Mouse (Mus musculus): ENCODE results near the gene Sugp2.

The Sugp2 gene

DNA sequence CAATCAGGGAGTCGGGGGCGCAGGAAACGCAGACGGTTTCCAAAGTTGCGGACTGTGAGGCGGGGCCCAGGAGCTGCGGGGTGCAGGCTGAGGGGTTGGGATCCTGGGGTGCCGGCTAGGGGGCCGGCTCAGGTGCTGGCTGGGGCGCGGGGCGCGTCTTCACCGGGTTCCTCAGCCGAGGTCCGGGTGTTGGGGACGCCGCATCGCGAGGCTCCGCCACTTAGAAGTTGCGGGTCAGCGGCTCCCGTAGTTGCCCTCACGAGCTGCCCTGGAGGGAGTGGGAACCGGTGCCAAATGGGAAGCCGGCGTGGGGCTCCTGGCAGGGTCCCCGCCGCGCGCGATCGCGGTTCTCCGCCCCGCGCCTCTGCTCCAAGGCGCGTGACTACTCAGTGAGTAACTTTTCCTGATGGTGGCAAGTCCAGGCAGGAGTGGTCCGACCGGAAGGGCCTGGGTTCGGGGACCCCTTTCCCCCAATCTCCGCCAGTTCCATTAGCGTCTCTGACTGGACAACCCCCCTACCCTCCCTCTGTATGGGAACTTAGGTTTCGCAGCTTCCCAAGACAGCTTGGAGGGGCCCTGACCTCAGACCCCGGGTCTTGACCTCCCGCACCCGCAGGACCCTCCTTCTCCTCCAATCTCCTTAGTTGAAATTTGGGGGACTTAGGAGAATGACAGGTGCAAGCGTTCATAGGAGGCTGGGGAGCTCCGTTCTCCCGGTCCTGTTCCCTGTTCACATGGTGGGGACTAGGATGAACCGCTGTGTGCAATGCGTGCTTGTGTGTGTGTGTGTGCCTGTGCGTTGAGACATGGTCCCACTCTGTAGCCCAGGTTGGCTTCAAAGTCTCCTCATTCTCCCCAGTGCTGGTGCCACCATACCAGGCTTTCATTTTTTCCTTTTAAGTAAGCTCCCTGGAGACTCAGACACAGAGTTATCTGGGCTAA is 49.4 kb downstream of the Sugp2 start:
- DNase-seq (ENCODE audit: low spot score), result peak; percentile 19

DNA sequence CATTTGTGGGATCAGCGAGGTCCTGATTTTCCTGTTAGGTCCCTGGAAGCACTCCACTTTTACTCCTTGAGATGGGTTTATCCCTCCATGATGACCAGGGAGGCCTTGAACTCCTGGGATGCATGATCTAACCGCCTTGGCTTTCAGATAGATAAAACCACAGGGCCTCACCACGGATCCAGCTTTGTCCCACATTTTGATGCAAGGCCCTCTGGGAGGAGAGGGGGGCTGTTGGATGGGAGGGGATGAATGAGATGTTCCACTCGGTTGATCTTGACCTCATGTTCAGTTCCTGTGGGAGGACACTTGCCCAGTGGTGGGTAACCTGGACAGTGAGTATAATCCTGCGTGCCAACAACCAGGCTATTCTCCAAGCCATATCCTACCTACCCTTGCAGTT is 50.4 kb downstream of the Sugp2 start:
- DNase-seq (ENCODE audit: low spot score), result no peak

DNA sequence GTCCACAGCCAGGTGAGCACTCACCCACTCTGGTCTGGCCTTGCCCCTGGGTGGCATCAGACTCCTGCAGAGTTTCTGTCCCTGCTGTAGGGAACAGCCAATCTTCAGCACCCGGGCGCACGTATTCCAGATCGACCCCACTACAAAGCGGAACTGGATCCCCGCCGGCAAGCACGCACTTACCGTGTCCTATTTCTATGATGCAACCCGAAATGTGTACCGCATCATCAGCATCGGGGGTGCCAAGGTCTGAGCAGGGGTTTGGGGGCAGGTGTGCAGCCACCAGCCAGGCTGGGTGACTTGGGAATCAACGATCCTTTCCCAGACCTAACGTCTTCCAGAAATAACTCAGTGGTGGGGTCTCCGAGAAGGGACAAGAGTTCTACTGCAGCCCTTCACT is 51.3 kb downstream of the Sugp2 start:
- no peak for DNase-seq (ENCODE audit: low spot score)

DNA sequence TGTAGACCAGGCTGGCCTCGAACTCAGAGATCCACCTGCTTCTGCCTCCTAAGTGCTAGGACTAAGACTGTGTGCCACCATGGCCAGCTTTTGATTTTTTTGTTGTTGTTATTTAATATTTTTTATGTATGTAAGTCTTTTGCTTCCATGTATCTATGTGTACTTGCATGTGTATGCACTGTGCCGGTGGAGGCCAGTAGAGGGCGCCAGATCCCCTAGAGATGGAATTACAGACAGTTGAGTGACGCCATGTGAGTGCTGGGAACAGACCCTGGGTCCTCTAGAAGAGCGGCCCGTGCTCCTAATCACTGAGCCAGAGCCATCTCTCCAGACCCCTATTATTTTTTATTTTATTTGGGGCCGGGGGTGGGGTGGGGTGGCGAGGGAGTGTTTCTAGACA is 52.7 kb downstream of the Sugp2 start:
- no peak for DNase-seq (ENCODE audit: low spot score)

DNA sequence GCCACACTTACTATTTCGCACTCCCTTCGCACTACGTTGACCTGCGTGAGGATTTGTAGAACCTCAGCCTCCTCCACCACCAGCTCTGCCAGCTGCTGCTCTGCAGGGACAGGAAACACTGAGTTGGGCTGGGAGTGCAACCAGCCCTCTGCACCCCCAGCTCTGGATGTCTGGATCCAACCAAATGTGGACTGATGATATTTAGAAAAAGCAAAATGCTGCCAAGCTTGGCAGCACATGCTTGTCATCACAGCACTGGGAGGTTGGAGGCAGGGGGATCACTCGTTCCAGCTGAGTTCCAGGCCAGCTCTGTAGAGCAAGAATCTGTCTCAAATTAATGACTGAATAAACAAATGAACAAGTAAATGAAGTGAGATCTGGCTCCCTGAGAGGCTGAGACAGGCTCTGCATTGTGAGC is 60.0 kb downstream of the Sugp2 start:
- no peak for DNase-seq (ENCODE audit: low spot score)

DNA sequence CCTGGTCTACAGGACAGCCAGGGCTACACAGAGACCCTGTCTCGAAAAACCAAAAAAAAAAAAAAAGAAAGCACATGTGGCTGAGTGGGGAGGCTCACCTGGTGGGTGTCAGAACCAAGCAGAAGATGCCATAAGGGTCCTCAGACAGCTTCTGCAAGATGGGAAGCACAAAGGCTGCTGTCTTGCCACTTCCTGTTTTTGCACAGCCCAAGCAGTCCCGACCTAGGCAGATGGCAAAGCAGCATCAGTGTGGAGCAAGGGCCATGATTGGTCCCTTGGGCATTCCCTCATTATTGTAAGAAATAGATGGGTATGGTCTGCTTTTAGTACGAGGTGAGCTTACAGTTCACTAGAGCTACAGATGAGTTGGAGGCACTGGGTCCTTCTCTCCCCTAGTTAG is 66.9 kb downstream of the Sugp2 start:
- no peak for DNase-seq (ENCODE audit: low spot score)

DNA sequence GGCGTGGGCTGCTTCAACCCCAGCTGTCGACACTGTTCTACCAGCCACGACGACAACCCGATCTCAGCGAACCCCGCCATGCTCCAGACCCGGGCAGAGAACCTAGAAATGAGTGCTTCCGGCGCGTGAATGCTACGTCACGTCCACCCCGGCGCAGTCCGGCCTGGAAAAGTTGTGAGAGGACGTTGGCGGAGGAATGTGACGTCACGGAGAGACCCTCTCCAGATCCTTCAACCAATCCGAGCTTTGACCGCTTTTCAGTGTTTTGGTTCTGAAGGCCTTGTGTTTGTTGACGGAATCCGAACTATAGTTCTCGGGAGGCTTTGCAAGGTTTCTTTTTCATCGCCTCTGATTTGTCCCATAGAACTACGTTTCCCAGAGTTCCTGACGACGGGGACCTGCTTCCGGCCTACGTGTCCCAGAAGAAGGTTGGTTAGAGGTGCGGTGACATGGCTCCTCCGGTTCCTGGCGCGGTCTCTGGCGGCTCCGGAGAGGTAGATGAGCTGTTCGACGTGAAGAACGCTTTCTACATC is 68.4 kb downstream of the Sugp2 start, which contains the start of the genes Ddx49 and Cope:
TSS of gene Ddx49 (minus strand) at position 132 of the 533 bp plus-strand sequence.
TSS of gene Cope (plus strand) at position 161 of the 533 bp plus-strand sequence.
- peak; percentile 95 for DNase-seq (ENCODE audit: low spot score)

DNA sequence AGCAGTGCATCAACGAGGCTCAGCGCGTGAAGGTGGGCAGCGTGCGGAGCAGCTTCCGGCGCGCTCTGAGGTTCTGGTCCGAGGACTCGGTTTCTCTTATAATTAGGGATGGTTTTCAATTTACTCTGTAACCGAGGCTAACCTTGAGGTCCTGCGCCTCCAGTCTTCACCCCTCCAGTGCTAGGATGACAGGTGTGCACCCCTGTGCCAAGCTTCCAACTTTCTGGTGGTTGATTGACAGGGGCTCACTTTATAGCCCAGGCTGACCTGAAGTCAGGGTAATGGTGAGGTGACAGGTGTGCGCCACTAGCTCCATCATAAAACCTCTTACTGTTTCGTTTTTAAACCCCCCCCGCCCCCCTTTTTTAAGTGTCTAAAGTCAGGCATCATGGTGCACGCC is 68.9 kb downstream of the Sugp2 start:
- no peak for DNase-seq (ENCODE audit: low spot score)

DNA sequence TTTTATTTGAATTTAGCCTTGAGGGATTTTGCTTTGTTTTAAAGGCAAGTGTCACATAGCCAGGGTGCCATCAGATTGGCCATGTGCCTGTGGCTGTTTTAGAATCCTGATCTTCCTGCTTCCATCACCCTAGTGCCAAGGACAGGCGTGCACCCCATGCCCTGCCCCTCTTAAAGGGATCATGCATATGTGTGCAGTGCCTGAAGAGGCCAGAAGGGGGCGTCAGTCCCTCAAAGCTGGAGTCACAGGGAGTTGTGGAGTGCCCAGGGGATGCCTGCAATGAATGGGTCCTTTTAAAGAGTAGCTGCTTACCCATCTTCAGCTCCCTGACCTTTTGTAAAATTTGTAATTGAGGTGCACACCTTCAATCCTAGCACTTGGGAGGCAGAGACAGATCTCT is 75.3 kb downstream of the Sugp2 start:
- DNase-seq (ENCODE audit: low spot score), result peak; percentile 63

DNA sequence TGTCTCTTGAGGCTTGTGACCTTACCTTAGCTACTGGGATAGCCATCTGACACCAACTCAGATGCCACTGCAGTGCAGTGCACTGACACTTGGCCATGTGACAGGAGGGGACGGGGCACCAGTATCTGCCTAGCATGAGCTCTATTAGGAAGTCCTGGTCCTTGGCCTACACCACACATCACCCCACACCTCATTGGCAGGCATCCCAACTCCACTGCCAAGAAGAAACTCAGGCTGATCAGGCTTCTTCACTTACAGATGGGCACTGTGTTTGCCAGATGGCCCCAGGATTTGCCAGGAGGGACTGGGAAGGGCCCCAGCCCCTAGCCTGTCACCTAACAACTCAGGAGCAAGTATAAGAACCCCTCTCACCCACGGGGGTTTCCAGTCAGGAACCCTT is 79.4 kb downstream of the Sugp2 start:
- no peak for DNase-seq (ENCODE audit: low spot score)

DNA sequence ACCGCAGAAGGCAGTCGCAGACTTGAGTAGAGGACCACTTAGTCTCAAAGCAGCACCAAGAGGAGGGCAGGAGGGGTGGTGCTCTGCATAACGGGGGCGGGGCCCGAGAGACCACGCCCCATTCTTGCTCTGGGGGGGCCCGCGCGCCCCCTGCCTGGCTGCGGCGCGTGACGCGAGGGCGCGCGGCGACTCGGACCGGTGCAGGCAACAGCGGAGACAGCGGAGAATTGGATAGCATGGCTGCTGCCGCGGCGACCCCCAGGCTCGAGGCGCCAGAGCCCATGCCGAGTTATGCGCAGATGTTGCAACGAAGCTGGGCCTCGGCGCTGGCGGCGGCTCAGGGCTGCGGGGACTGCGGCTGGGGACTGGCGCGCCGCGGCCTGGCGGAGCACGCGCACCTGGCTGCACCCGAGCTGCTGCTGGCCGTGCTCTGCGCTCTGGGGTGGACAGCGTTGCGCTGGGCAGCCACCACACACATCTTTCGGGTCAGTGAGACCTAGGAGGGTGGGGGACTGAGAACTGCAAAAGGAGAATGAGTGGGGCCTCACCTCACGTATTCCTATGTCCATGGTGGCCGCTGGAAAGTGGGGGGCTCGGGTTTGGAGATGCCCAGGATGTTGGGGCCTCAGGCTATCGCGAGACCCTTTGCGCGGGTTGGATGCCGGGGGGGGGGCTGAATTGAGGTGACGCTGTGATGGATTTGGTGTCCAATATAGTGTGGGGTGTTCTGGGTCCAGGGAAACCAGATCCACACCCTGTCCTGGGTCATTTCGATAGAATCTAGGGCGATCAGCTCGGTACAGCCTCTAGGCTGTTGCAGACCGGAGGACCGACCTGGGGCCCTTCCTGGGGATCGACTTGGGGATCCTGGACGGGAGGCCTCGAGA is 81.8 kb downstream of the Sugp2 start, which contains the start of gene Cers1:
TSS of gene Cers1 (plus strand) at position 152 of the 887 bp plus-strand sequence.
- peak; percentile 77 for DNase-seq (ENCODE audit: low spot score)

DNA sequence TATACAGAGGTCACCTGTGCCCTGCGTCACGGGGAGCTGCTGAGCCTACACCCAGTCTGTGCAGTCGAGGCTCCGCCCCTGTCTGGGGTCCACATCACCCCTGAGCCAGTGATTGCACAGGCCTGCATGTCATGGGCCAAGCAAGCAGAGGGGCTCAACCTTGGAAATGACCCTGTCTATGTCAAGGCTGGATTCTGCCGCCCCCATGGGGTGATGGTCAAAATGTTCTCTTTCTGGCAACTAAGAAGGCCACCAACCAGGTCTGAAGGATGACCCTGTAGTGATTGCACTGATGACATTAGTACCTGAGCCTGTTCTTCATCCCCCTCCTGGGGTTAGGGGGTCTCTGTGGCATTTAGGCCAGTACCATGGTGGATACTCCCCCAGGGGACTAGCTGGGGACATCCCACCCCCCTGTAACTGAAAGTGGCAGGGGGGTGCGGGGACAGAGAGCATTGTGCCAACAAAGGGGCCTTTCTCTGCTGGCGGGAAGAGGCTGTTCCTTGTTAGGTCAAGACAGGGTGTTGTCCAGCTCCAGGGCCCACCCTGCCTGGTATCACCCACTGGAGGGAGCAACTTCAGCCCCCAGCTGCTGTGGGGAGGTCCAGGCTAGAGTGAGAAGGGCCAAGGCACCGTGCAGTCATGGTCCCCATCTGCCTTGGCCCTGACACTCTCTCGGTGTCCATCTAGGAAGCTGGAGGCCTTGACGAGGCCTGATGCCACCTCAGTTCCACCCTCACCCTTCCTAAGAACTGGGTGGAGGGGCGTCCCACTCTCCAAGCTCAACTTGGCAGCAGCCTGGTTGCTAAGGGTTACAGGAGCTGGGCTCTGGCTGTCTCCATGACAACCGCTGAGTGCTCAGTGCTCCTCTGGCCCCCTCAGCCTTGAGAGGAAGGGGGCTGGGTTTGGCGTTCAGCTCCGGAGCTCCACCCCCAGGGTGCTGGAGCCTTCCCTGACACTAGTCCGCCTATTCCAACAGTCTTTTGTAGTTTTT is 82.8 kb downstream of the Sugp2 start:
- peak; percentile 95 for DNase-seq (ENCODE audit: low spot score)

DNA sequence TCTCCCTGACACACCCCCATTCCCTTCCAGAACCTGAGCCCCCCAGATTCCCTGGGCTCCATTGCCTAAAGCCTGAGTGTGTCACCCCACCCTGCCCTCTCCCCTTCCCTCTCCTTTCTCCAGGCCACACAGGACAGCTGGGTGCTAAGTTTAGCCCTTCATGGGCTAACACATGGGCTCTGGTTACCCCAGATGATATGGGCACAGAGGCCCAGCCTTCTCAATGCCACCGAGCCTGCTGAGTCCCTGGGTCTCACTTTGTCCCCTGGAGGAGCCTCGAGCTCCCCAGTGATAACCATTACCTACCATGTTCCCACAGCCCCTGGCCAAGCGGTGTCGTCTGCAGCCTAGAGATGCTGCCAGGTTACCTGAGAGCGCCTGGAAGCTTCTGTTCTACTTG is 83.8 kb downstream of the Sugp2 start:
- no peak for DNase-seq (ENCODE audit: low spot score)

DNA sequence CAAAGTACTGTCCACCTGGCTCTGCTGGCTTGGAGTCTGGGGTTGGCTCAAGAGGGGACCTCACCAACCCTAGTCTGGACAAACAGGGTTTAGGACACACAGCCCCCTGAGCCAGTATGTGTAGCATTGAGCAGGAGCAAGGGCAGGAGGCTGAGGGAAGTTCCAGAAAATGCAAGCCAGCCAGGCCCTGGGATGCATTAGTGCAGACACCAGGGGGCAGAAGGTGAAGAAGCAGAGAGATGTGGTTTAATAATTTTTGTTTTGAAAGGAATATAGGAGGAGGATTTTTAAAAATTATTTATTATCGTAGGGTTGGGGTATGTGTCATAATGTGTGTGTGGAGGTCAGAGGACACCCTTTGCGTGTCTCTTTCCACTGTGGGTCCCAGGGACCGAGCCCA is 89.7 kb downstream of the Sugp2 start:
- DNase-seq (ENCODE audit: low spot score), result no peak

DNA sequence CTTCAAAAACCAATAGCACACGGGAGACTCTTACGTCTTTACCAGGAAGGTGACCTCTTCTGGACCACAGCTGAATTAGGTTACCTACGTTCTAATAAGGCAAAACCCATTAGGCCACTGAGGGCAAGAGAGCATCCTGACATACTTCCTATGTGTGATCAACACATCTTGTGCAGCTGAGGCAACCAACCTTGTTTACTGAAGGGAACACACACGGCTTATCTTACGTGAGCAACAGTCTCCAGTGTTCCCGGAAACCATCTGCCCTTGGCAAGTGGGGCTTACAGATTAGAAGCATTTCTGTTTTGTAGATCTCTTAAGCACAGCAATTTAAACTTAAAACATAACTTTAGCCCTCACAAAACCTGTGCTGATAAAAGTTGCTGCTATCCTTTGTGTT is 93.5 kb downstream of the Sugp2 start:
- DNase-seq (ENCODE audit: low spot score), result no peak

DNA sequence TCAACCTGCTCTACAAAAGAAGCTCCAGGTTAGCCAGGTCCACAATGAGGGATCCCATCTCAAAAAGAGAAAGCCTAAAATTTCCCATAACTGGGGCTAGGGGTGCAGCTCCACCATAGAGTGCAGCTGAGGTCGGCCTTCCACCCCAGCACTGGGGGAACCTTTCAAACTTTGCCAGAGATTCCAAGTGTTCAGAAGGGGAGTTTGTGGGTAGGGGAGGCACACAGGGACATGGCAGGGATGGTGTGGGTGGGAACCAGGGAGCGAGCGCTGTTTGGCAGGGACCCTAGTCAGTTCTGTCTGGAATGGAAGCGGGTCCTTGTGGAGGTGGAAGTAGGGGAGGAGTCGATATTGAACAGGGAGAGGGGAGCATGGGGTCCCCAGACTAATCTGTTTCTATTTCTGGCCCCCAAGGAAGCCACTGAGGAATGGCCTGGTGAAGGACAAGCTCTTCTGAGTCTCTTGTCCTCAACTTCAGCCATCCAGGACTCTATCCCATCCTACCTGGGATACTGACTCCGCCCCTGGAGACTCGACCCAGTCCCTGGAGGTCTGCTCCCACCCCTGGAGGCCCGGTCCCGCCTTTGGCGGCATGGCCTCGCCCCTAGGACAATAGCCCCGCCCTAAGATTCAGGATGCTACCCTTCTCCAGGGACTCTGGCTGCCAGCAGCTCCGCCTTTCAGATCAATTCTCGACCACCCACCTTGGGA is 95.3 kb downstream of the Sugp2 start, which contains the start of gene Gdf1:
TSS of gene Gdf1 (plus strand) at position 694 of the 711 bp plus-strand sequence.
- no peak for DNase-seq (ENCODE audit: low spot score)
